Mouse (Mus musculus) NIH3T3 (cell line): ENCODE results near the gene Pcbp1.

Experiments used
- DNase-seq: peaks from one replicate; pipeline ENCODE4 v3.0.0-alpha.2; 2012; ENCODE audit warnings: low read depth

Pcbp1 gene

GRCm38 (mm10) chr6:86526032-86526960 is at the start of gene Pcbp1:
Gene Pcbp1 (minus strand): TSS chr6:86526321.
- peak; percentile 99 for DNase-seq

- no peak for DNase-seq
Measured at GRCm38 (mm10) chr6:86574495-86574894, 48.4 kb upstream of the Pcbp1 start.

- DNase-seq = no peak
Measured at GRCm38 (mm10) chr6:86570830-86571229, 44.7 kb upstream of the Pcbp1 start.

GRCm38 (mm10) chr6:86569461-86569820 is 43.3 kb upstream of the Pcbp1 start:
- no peak for DNase-seq

GRCm38 (mm10) chr6:86568816-86569460 is 42.8 kb upstream of the Pcbp1 start:
- no peak for DNase-seq

GRCm38 (mm10) chr6:86565782-86566181 is 39.7 kb upstream of the Pcbp1 start:
- DNase-seq = no peak

GRCm38 (mm10) chr6:86557182-86557581 is 31.1 kb upstream of the Pcbp1 start:
- peak; percentile 22 for DNase-seq

- no peak for DNase-seq
Measured at GRCm38 (mm10) chr6:86556345-86557058, 30.4 kb upstream of the Pcbp1 start.

- DNase-seq = no peak
Measured at GRCm38 (mm10) chr6:86550587-86550986, 24.5 kb upstream of the Pcbp1 start.

GRCm38 (mm10) chr6:86547880-86548367 is 21.8 kb upstream of the Pcbp1 start:
- peak; percentile 16 for DNase-seq

GRCm38 (mm10) chr6:86547228-86547755 is 21.2 kb upstream of the Pcbp1 start:
- DNase-seq = no peak

GRCm38 (mm10) chr6:86545236-86545635 is 19.1 kb upstream of the Pcbp1 start:
- DNase-seq = peak; percentile 69

- DNase-seq = no peak
Measured at GRCm38 (mm10) chr6:86543869-86544268, 17.7 kb upstream of the Pcbp1 start.

GRCm38 (mm10) chr6:86543060-86543459 is 16.9 kb upstream of the Pcbp1 start:
- DNase-seq = no peak

- DNase-seq = peak; percentile 59
Measured at GRCm38 (mm10) chr6:86541650-86542049, 15.5 kb upstream of the Pcbp1 start.

- no peak for DNase-seq
Measured at GRCm38 (mm10) chr6:86528451-86528785, 2.3 kb upstream of the Pcbp1 start.

- DNase-seq = no peak
Measured at GRCm38 (mm10) chr6:86527766-86528450, 1.8 kb upstream of the Pcbp1 start.

- DNase-seq = peak; percentile 90
Measured at GRCm38 (mm10) chr6:86526961-86527740, 1.0 kb upstream of the Pcbp1 start.

- peak; percentile 86 for DNase-seq
Measured at GRCm38 (mm10) chr6:86525646-86526031, 482 bp downstream of the Pcbp1 start.

GRCm38 (mm10) chr6:86524879-86525645 is 1.1 kb downstream of the Pcbp1 start:
- peak; percentile 62 for DNase-seq
